Mouse (Mus musculus) embryonic fibroblast, embryonic 13.5 days (primary cell): Measurements from ENCODE around the gene Plrg1.

Source experiments
- CTCF ChIP-seq: IDR thresholded peaks from 2 replicates; pipeline ENCODE4 v1.5.1; 2011; ENCODE audit warnings: mild to moderate bottlenecking, control low read depth, low read length, moderate library complexity, borderline replicate concordance; ENCODE audit not compliant: insufficient read depth
- POLR2A ChIP-seq: IDR thresholded peaks from 2 replicates; pipeline ENCODE4 v1.6.1; 2011; ENCODE audit warnings: low read depth, mild to moderate bottlenecking, control low read depth, low read length, moderate library complexity

- TF ChIP-seq POLR2A (no peak), CTCF (no peak)
These were observed 22.5 kb upstream of the Plrg1 start for GRCm38 (mm10) chr3:83032746-83033308.
